Mouse (Mus musculus): ENCODE results near the gene B4galnt3. TPM values are rescaled to one million over a fixed set of nuclear protein-coding genes. Genes with fewer than 3 reads are reported as not detected.

The B4galnt3 gene
- total and polyA plus RNA-seq, 2 experiments from 2014 or later: 0.31 to 1.5 TPM

DNA sequence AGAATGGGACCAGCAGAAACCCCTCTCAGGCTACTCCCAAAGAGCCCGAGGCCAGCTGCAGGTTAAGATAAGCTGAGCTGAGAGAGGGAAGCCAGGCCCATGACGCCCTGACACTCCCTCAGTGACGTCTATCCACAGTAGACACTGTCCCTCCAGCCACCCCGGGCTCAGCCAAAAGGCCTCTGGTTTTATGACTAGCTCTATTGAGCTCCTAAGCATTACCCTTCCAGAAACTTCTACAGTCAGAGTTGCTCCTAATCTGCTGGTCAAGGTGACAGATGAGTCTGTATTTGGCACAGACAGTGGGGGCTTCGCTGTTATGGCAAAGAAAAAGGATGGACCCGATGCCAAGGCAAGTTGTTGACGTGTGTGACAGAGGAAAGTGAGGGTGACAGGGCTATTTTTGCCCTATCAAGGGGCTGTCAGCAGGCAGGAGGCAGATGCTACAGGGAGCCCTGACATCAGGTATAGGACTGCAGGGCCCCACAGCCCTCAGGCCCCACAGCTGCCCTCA lies 119.7 kb downstream of the B4galnt3 start:
- Histone ChIP-seq H3K4me1 (ENCODE audit: insufficient read depth, low read length) (no peaks in the 10 kb centered on the region), H3K27ac (no peak overlapping the region), H3K27me3 (ENCODE audit: insufficient read depth, low read length) (no peaks in the 10 kb centered on the region), H3K9me3 (ENCODE audit: low read length) (no peaks in the 10 kb centered on the region), H3K9ac (replicated peaks; ENCODE audit: low read length) (no peak overlapping the region), H3K4me3 (ENCODE audit: low read length) (no peak overlapping the region), H3K36me3 (ENCODE audit: insufficient read depth, low read length) (no peaks in the 10 kb centered on the region), H3K4me2 (ENCODE audit: low read depth, low read length) (no peak overlapping the region)
- no peak for TF ChIP-seq CTCF (IDR thresholded peaks at IDR 0.05; ENCODE audit: low read depth)
- ATAC-seq (no peak), DNase-seq (ENCODE audit: low spot score) (no peak)
- 63% methylated on average over 7 of the region's 7 CpGs for WGBS

DNA sequence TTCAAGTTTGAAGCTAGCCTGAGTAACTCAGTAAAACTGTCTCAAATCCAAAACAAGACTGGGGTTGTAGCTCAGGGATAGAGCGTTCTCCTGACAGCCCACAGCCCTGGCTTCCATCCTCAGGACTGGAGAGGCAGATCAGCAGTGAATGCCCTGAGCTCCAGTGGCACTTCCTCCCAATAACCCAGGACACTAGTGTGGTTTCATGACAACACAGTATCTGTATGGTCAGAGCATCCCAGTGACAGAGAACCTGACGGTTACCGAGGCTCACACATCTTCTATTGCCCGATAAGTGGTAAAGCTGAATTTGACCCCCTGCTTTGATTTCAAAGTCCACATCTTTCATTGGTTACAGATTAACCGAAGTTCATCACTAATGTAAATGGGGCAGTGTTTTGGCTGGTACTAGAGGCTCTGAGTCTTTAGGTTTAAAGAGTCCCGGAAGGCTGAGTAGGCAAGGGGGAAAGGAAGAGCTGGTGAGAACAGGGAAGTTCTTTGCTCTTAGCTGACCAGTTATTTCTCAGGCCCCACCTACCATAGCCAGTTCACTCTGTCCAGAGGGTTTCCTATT lies 120.2 kb downstream of the B4galnt3 start:
- no peak for TF ChIP-seq CTCF (IDR thresholded peaks at IDR 0.05; ENCODE audit: low read depth)
- no peak for ATAC-seq
- H3K36me3 ChIP-seq (ENCODE audit: insufficient read depth, low read length): no peaks in the 10 kb centered on the region
- H3K27me3 ChIP-seq (ENCODE audit: insufficient read depth, low read length): no peaks in the 10 kb centered on the region
- H3K4me2 ChIP-seq (ENCODE audit: low read depth, low read length): no peak overlapping the region
- H3K9ac ChIP-seq (replicated peaks; ENCODE audit: low read length): no peak overlapping the region
- H3K9me3 ChIP-seq (ENCODE audit: low read length): no peaks in the 10 kb centered on the region
- no peak for DNase-seq (ENCODE audit: low spot score)
- 78% methylated on average over 6 of the region's 6 CpGs for WGBS
- H3K27ac ChIP-seq: no peak overlapping the region
- no peak overlapping the region for H3K4me3 ChIP-seq (ENCODE audit: low read length)
- H3K4me1 ChIP-seq (ENCODE audit: insufficient read depth, low read length): no peaks in the 10 kb centered on the region

DNA sequence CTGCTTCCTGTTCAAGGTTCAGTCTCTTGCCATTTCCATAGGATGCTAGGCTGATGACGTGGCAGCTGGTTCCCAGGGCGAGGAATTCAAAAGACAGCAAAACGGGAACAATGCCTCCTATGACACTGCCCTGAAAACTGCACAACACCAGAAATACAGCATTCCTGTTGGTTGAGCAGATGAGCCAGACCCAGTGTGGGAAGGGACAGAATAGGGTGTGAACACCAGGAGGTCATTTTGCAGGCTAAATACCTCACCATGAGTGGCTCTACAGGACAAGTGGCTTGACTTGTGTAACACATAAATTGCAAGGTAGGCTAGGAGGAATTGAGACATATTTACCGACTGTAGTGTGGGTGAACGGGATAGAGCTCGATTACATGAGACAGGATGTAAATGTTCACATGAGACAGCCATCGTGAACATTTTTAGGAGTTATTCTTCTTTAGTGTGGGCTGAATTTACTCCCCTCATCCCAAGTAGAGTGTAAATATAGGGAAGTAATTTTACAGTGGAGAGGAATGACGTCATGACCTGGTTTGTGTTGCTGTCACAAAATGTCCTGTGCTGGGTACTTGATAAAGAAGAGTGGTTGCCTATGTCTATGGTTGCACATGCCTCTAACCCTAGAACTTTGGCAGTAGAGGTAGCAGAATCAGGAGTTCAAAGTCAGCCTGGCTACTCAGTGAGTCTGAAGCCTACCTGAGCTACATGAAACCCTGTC lies 121.9 kb downstream of the B4galnt3 start:
- no peak for ATAC-seq
- no peaks in the 10 kb centered on the region for H3K36me3 ChIP-seq (ENCODE audit: insufficient read depth, low read length)

DNA sequence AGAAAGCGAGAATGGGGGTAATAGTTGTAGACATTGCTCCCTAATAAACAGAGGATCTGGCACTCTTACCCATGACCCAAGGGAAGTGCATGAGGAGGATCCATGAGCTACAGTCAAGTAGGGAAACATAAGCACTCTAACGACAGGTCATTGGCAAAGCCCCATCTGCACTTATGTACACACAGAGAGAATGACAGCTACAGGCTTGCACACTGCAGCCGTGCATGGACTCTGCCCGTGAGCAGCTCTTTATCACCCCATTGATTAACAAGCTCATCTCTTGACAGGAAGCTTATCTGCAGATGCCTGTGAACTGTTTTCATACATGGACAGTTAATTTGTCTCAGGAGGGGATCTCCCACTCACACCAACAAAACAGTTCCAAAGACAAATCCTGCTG lies 126.8 kb downstream of the B4galnt3 start:
- WGBS: 71% methylated on average over 4 of the region's 4 CpGs
- H3K4me3 ChIP-seq (ENCODE audit: low read length): no peak overlapping the region
- no peak overlapping the region for H3K27ac ChIP-seq
- DNase-seq (ENCODE audit: low spot score): no peak
- no peaks in the 10 kb centered on the region for H3K4me1 ChIP-seq (ENCODE audit: insufficient read depth, low read length)
- H3K27me3 ChIP-seq (ENCODE audit: insufficient read depth, low read length): no peaks in the 10 kb centered on the region
- no peaks in the 10 kb centered on the region for H3K9me3 ChIP-seq (ENCODE audit: low read length)
- H3K36me3 ChIP-seq (ENCODE audit: insufficient read depth, low read length): no peaks in the 10 kb centered on the region
- H3K4me2 ChIP-seq (ENCODE audit: low read depth, low read length): no peak overlapping the region
- TF ChIP-seq CTCF (IDR thresholded peaks at IDR 0.05; ENCODE audit: low read depth): no peak
- ATAC-seq: no peak
- no peak overlapping the region for H3K9ac ChIP-seq (replicated peaks; ENCODE audit: low read length)

More for the DNA sequence above, 121.9 kb downstream of the B4galnt3 start:
- WGBS: 83% methylated on average over 8 of the region's 8 CpGs
- no peak for TF ChIP-seq CTCF (IDR thresholded peaks at IDR 0.05; ENCODE audit: low read depth)
- Histone ChIP-seq H3K9me3 (ENCODE audit: low read length) (no peaks in the 10 kb centered on the region), H3K9ac (replicated peaks; ENCODE audit: low read length) (no peak overlapping the region), H3K4me3 (ENCODE audit: low read length) (no peak overlapping the region), H3K4me2 (ENCODE audit: low read depth, low read length) (no peak overlapping the region), H3K27ac (no peak overlapping the region), H3K4me1 (ENCODE audit: insufficient read depth, low read length) (no peaks in the 10 kb centered on the region), H3K27me3 (ENCODE audit: insufficient read depth, low read length) (no peaks in the 10 kb centered on the region)
- no peak for DNase-seq (ENCODE audit: low spot score)

DNA sequence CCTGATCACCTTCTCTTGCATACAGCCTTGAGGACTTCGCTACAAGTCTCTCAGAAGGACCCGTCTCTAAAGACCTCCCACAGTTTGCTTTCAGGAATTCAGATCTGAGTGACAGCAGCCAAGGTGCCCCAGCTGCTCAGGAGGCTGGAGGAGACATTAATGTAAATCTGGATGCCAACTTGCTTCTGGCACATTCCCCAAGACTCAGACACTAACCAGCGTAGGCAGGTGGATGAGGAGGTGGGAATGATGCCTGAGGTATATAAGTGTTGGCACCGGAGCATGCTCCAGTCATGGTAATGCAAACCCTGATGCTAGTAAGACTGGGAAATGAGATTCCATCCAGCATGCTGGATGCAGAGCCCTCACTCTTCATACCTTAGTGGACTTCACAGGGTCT lies 129.6 kb downstream of the B4galnt3 start:
- Histone ChIP-seq H3K27ac (no peak overlapping the region), H3K9ac (replicated peaks; ENCODE audit: low read length) (no peak overlapping the region), H3K36me3 (ENCODE audit: insufficient read depth, low read length) (no peaks in the 10 kb centered on the region), H3K4me3 (ENCODE audit: low read length) (no peak overlapping the region), H3K9me3 (ENCODE audit: low read length) (no peaks in the 10 kb centered on the region), H3K27me3 (ENCODE audit: insufficient read depth, low read length) (no peaks in the 10 kb centered on the region), H3K4me2 (ENCODE audit: low read depth, low read length) (no peak overlapping the region), H3K4me1 (ENCODE audit: insufficient read depth, low read length) (no peaks in the 10 kb centered on the region)
- ATAC-seq: no peak
- no peak for DNase-seq (ENCODE audit: low spot score)
- no peak for TF ChIP-seq CTCF (IDR thresholded peaks at IDR 0.05; ENCODE audit: low read depth)
- 67% methylated on average over 4 of the region's 4 CpGs for WGBS

DNA sequence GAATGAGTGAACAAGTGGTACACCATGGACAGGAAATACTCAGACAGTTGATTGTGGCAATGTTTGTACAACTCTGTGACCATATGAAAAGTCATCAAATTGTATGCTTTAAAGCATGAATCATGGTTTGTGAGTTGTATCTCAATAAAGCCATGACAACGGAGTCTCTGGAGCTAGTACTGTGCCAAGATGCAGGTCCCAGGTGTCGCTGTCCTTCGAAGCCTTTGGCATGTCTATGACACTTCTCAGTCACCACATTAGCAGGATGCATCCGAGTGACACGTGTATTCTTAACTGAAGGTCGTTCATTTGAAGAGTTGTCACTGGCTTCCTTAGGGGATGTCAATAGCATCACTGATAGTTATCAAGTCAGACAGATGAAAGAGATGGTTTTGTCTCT lies 131.4 kb downstream of the B4galnt3 start:
- Histone ChIP-seq H3K27ac (no peak overlapping the region), H3K4me3 (ENCODE audit: low read length) (no peak overlapping the region), H3K9me3 (ENCODE audit: low read length) (no peaks in the 10 kb centered on the region), H3K9ac (replicated peaks; ENCODE audit: low read length) (no peak overlapping the region), H3K27me3 (ENCODE audit: insufficient read depth, low read length) (no peaks in the 10 kb centered on the region), H3K36me3 (ENCODE audit: insufficient read depth, low read length) (no peaks in the 10 kb centered on the region), H3K4me2 (ENCODE audit: low read depth, low read length) (no peak overlapping the region), H3K4me1 (ENCODE audit: insufficient read depth, low read length) (no peaks in the 10 kb centered on the region)
- no peak for ATAC-seq
- no peak for TF ChIP-seq CTCF (IDR thresholded peaks at IDR 0.05; ENCODE audit: low read depth)
- WGBS: 82% methylated on average over 6 of the region's 6 CpGs
- DNase-seq (ENCODE audit: low spot score): no peak
